Mouse (Mus musculus) skeletal muscle tissue, adult 2 months (tissue): Measurements from ENCODE around the gene Dclk1.
A peak's percentile ranks its signal among the peaks of the same experiment; 100 is the strongest.

ENCODE experiments used
- DNase-seq: peaks from one replicate; pipeline ENCODE4 v3.0.0-alpha.2; 2012; ENCODE audit warnings: low read depth, low spot score

Gene Dclk1

GRCm38 (mm10) chr3:55499298-55499697, 257.1 kb downstream of the Dclk1 start:
- no peak for DNase-seq

DNA sequence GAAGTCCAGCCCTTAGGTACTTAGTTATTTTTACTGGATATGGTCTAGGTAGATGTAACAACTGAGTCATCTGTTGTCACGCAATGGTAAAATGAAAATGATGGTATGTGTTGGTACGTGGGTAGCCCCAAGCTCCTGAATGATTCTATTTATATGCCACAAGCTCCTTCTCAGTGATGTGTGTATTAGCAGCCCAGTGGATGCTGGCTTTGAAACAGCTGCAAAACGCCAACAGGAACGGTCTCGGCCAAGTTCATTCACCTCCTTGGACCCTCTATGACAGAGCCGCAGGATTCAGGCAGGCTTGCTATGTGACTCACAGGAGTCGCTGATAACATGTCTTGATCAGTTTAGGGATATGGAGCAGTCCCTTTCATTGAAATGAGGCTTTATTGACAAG, 268.0 kb downstream of the Dclk1 start:
- no peak for DNase-seq

GRCm38 (mm10) chr3:55511658-55512057, 269.5 kb downstream of the Dclk1 start:
- peak; percentile 34 for DNase-seq

DNA sequence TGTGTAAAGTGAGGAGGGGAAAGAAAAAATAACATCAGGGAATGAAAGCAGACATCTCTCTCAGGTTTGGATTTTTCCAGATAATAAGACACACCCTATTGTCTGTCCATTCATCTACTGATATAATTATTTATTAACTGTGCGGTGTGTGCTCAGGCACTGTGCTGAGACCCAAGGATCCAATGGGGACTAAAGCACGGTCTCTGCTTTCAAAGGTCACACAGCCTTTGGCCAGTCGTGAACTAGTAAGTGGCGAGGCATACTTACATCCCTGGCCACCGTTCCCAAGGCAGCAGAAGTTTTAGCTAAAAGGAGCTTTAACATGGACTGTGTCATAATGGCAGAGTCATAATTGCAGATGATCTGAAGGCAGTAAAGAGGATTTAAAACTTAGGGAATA, 273.8 kb downstream of the Dclk1 start:
- DNase-seq: no peak

DNA sequence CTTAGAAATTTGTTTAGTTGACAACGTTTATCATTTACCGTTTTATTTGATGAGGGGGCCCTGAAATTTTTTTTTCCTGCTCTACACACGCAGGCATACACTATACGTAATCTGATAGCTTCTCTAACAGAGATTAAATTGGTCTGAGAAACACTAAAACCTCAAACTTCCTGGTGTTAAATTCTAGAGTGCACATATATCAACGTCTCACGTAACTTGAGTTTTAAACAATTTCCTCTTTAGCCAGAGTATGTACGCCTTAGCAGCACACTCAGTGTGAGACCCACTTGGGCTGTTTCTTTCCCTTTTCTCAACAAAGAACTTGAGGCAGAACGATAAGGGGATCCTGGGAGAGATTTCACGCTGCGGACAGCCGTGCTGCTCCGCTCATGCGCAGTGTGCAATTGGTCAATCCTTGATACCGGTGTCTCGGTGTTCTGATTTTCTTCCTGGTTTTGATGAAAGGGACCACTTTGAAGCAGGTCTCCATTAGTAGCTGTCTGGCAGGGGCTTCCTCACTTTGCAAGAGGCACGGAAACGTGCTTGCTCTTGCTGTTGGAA, 275.4 kb downstream of the Dclk1 start:
- no peak for DNase-seq

GRCm38 (mm10) chr3:55520240-55521180, 278.3 kb downstream of the Dclk1 start:
- peak; percentile 58 for DNase-seq

- DNase-seq: no peak
Measured at GRCm38 (mm10) chr3:55521776-55522175, 279.6 kb downstream of the Dclk1 start.

GRCm38 (mm10) chr3:55523224-55523623, 281.1 kb downstream of the Dclk1 start:
- DNase-seq: no peak

- no peak for DNase-seq
Measured at GRCm38 (mm10) chr3:55523735-55524477, 281.7 kb downstream of the Dclk1 start.

DNA sequence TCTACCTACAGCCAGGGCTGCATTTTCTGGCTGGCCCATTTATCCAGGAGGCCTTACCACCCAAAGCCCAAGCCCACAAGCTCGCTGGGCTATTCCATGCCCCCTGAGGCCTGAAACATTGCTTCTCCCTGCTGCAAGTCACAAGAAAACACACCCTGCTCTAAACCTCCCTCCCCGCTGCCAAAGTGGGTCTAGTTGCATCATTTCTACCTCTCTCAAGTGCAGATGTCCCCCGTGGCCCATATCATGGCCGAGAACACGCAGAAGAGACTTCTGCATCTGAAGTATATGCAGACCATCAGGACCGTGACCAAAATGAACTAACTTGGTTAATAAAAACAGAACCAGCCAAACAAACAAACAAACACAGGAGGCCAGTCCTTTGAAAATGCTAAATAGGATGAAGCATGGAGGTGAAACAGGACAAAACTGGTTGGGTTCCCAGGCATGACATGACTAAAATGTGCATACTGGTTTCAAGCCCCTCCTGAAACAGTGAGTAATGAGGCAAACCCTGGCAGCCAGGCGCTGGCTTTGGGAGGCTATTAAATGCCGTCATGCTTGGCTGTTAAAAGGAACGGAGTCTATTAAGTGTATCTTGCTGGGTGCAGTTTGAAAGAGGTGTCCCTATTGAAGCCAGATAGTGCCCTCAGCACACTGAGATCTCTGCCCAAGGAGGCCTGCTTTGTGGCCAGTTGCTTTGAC, 282.5 kb downstream of the Dclk1 start:
- DNase-seq: peak; percentile 40

DNA sequence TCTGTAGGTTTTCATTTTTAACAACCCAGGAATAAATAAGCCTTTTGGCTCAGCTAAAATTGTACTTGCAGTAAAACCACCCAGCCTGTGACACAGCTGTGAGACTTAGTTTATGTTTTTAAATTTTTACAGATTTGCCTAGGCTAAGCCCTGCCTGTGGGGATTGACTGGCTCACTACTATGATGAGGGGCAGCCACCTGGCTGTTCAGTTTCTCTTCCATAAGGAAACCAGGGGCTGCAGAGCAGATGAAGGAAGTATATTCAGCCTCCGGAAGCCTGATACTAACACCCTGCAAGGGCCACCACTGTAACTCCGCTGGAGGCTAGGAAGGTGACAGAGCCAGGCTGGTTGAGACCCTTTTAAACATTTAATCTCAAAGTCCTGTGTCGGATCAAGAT, 284.3 kb downstream of the Dclk1 start:
- DNase-seq: no peak

DNA sequence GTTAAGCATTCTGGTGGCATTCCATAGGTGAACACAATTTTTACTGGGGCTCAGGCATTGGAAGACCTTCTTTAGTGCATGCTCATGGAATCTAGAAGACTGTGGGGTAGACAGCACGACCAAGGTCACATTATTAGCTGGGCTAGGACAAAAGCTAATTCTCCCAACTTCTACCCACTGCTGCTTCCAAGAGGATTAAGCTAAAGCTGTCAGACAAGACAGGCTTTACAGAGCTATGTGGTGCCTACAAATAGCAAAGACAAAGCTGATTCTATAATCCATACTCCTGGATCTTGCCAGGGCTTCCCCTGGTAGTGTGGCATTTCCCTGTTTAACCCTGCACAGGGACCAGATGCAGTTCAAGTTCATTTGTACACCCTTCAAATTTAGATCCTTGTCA, 285.4 kb downstream of the Dclk1 start:
- DNase-seq: no peak

DNA sequence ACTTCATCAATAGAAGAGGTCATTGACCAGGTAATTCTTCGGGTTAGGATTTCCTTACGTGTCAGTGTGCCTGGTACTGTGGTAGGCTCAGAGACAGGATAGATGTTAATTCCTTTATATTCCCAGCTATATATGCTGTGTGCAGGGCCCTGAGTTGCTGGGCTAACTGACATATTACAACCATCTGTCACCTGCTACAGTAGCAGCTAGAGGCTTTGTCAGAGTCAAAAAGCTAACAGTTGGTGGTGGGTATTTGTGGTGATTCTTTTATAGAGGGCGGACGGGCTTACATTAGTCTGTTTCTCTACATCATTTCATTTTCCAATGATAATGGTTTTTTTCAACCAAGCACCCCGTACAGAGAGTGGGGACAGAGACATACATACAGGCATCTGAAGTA, 285.8 kb downstream of the Dclk1 start:
- no peak for DNase-seq

DNA sequence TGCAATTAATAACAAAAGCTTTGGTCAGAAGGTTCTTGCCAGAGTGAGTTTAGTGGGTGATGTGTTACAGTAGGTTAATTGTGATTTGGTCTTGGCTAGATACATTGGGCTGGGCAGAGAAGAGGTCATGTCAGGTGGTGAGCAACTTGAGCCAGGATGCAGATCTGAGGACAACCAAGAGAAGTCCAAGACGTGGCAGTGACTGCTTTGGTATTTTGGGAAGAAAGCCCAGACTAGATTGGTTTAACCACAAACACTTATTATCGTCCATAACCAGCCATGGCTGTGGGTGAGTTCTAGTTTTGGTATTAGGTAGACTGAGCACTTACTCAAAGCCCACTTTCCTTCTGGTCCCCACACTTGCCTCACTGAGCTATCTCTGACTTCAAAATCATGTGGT, 287.2 kb downstream of the Dclk1 start:
- no peak for DNase-seq

DNA sequence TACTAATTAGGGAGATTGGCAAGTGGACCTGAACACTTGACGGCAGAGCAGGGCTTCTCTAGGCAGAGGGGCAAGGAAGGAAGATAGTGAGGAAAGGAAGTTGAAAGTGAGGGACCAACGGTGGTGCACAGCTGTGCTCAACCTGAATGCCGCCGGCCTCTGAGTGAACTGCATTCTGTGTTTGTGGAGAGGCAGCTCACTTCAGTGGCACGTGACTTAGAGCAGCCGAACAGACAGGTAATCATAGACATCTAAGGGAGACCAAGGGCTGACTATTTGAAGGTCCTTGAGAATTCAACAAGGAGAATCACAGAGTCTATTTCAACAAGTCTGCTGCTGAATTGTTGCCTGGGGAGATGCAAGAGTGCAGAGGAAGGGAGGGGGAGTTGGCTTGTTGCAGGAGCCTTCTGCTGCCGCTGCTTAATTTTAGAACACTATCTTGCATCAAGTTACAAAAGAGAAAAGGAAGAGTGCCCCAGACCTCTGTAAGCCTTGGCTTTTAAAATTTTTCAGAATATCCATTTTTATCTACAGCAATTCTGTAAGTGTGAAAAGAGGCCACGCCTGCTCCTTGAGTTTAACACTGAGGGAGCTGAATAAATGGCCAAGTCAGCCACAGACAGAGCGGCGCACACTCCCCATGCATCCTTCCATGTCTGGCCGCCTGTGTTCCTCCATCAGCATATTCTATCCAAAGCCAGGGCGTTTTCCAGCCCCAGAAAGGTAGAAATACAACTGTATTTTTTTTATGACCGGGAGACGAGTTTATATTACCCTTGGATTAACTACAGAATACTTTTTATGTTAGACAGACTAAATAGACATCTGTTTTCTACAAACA, 289.3 kb downstream of the Dclk1 start:
- DNase-seq: no peak

GRCm38 (mm10) chr3:55532175-55532973, 290.2 kb downstream of the Dclk1 start:
- DNase-seq: no peak

DNA sequence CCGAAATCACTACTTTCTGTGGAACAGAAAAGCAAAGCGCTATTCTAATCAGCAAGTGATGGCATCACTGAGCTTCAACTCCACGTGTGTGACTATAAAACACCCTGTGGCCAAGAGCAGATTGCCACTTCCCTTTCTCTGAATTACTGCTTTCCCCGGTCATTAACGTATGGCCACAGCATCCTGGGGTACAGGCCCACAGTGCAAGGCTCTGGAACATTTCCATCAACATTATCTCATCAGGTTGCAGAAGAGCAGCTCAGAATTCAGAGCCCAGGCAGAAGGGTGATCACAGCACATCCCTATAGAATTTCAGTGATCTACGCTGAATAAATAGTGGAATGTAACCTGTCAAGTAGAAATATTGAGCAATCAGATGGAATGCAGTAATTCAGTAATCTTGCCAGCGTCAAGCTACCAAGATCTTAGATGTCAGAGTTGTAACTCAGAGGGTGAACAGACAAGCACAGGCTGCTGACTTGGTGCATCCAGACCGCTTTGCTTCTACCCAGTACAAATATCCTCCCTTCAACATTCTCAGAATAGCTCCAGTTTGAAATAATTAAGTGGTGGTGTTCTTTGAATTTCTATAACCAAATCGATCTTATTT, 293.5 kb downstream of the Dclk1 start:
- DNase-seq: no peak

GRCm38 (mm10) chr3:55536901-55537300, 294.7 kb downstream of the Dclk1 start:
- DNase-seq: no peak

DNA sequence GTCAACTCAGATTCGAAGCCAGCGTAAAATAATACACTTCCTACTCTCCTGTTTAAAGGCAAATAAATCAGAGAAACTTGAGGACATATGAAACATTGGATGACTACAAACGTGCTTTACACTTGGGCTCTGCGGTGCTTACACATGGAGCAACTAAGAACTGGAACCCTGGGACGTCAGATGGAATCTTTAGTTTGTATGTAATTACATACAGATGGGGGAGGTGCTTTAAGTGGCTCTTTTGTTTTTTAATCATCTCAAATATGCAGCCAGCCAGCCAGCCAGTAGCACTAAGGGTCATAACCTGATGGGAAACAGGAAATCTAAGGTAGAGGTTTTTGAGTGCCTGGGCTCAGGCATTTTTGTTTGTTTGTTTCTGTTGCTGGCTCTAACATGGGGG, 295.6 kb downstream of the Dclk1 start:
- DNase-seq: no peak

GRCm38 (mm10) chr3:55539400-55539799, 297.2 kb downstream of the Dclk1 start:
- DNase-seq: no peak
